In the genomic region with DNA sequence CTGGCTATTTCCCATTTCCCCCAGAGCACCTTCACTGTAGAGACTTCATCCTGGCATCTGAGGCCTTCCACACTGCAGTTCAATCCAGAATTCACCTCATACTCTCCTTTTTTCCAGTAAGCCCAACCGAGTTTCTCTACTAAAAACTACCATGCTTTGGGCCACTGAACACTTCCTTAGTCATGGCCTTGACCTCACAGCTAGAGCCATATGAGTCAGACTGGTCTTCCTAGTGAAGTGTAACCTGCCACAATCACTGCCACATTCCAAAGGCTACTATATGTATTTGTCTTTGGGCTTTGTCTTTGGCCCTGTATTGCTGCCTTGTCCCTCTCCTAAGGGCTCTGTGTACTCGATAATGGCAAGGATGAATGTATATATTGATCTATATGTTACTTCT, we compare ENCODE assay signal across 28 mouse cellular contexts.
DNase-seq lines count a peak whose midpoint lies in the region; ATAC-seq and TF ChIP-seq lines count a peak whose summit lies in the region.
"Had no signal": no experiment of that assay in that cellular context is flagged by ENCODE, and none has a peak within 500 bp of the region (broad histone marks: within the 10 kb centered on the region; RNA-seq: fewer than 3 reads in every experiment).

No protein-coding gene starts in this region.

- H3K4me3 ChIP-seq in limb, embryonic 10.5 days = no peak overlapping the region
- H3K4me3 ChIP-seq in stomach, postnatal 0 days (ENCODE audit: low read depth, low read length) = no peak overlapping the region
- H3K4me3 ChIP-seq in intestine, postnatal 0 days (ENCODE audit: low read depth, low read length) = no peak overlapping the region
- H3K4me3 ChIP-seq: embryonic facial prominence, embryonic 13.5 days; embryonic facial prominence, embryonic 15.5 days; erythroblast, embryonic 14.5 days; forebrain, embryonic 10.5 days; forebrain, embryonic 12.5 days had no signal

- no peaks in the 10 kb centered on the region; the same call in 1 of the 2 replicates for H3K4me1 ChIP-seq in limb, embryonic 10.5 days
- no peaks in the 10 kb centered on the region for H3K4me1 ChIP-seq in stomach, postnatal 0 days (replicated peaks; ENCODE audit: control insufficient read depth, insufficient read depth)
- H3K4me1 ChIP-seq in intestine, postnatal 0 days (replicated peaks; ENCODE audit: control insufficient read depth, insufficient read depth, low read length) = no peaks in the 10 kb centered on the region
- H3K4me1 ChIP-seq: embryonic facial prominence, embryonic 13.5 days; forebrain, embryonic 10.5 days; forebrain, embryonic 12.5 days had no signal

- ATAC-seq in stomach, postnatal 0 days (ENCODE audit: low FRiP score, low TSS enrichment) = 0 out of 2 replicates have a peak, but pooled peaks have one; percentile 42
- no peak for ATAC-seq in intestine, postnatal 0 days
- ATAC-seq: activated CD4-positive, CD25-positive, alpha-beta regulatory T cell, adult 4 months; CD4-positive, CD25-positive, alpha-beta regulatory T cell, adult 4 months; forebrain, embryonic 14.5 days; forebrain, embryonic 16.5 days had no signal

- 85% methylated on average over 2 of the region's 2 CpGs for WGBS in limb, embryonic 10.5 days
- WGBS in stomach, postnatal 0 days = 61% methylated on average over 2 of the region's 2 CpGs
- 68% methylated on average over 2 of the region's 2 CpGs for WGBS in intestine, postnatal 0 days

- TF ChIP-seq EP300 in stomach, postnatal 0 days (optimal IDR thresholded peaks at IDR 0.05) = no peak

- peak; percentile 63 for DNase-seq in 3T3-L1 (ENCODE audit: low read depth, low spot score)
- peak; percentile 32 for DNase-seq in NIH3T3 (ENCODE audit: low read depth)
- DNase-seq in limb, embryonic 10.5 days (ENCODE audit: low spot score) = peak; percentile 16
- DNase-seq in stomach, postnatal 0 days (ENCODE audit: low spot score) = no peak
- no peak for DNase-seq in urinary bladder, postnatal 14 days (ENCODE audit: low spot score)
- no peak for DNase-seq in liver
- DNase-seq: adrenal gland, adult 8-10 months; adrenal gland, postnatal 14 days; adrenal gland, postnatal 36 days; B cell, adult 2 months; cerebellum, adult 11-12 months; cerebellum, adult 8-10 months; cerebellum, adult 9-11 months; cerebellum, postnatal 14 days; cerebellum, postnatal 36 days; embryo, embryonic 11 days had no signal

- no peak overlapping the region for H3K9ac ChIP-seq in stomach, postnatal 0 days (ENCODE audit: low read length)
- no peak overlapping the region for H3K9ac ChIP-seq in intestine, postnatal 0 days (ENCODE audit: low read depth, low read length)
- H3K9ac ChIP-seq: embryonic facial prominence, embryonic 13.5 days; embryonic facial prominence, embryonic 15.5 days; forebrain, embryonic 12.5 days had no signal

- no peak overlapping the region for H3K27ac ChIP-seq in limb, embryonic 10.5 days
- no peak overlapping the region for H3K27ac ChIP-seq in stomach, postnatal 0 days (replicated peaks)
- no peak overlapping the region for H3K27ac ChIP-seq in intestine, postnatal 0 days (ENCODE audit: low read depth, low read length)
- H3K27ac ChIP-seq: embryonic facial prominence, embryonic 13.5 days; embryonic facial prominence, embryonic 15.5 days; forebrain, embryonic 10.5 days; forebrain, embryonic 12.5 days had no signal

- TF ChIP-seq CTCF in stomach, postnatal 0 days (IDR thresholded peaks at IDR 0.05; ENCODE audit: low read depth) = no peak
- no peak for TF ChIP-seq CTCF in intestine, postnatal 0 days (IDR thresholded peaks at IDR 0.05; ENCODE audit: low read depth)

- H3K27me3 ChIP-seq in limb, embryonic 10.5 days (ENCODE audit: low read depth, poor library complexity, severe bottlenecking) = 0 out of 2 replicates have a peak, but pooled peaks cover 3% of the 10 kb centered on the region
- H3K27me3 ChIP-seq in stomach, postnatal 0 days (ENCODE audit: control insufficient read depth, insufficient read depth, low read length) = no peaks in the 10 kb centered on the region
- no peaks in the 10 kb centered on the region for H3K27me3 ChIP-seq in intestine, postnatal 0 days (replicated peaks; ENCODE audit: control insufficient read depth, insufficient read depth, low read length)
- H3K27me3 ChIP-seq: CH12.LX; embryonic facial prominence, embryonic 13.5 days; embryonic facial prominence, embryonic 15.5 days had no signal

- no peaks in the 10 kb centered on the region for H3K36me3 ChIP-seq in limb, embryonic 10.5 days
- H3K36me3 ChIP-seq in stomach, postnatal 0 days (ENCODE audit: control insufficient read depth, insufficient read depth, low read length) = no peaks in the 10 kb centered on the region
- no peaks in the 10 kb centered on the region for H3K36me3 ChIP-seq in intestine, postnatal 0 days (ENCODE audit: control insufficient read depth, insufficient read depth)
- H3K36me3 ChIP-seq: embryonic facial prominence, embryonic 13.5 days; embryonic facial prominence, embryonic 15.5 days; forebrain, embryonic 10.5 days; forebrain, embryonic 12.5 days; G1E had no signal

- no peaks in the 10 kb centered on the region for H3K9me3 ChIP-seq in limb, embryonic 10.5 days (replicated peaks)
- H3K9me3 ChIP-seq in stomach, postnatal 0 days (ENCODE audit: control insufficient read depth, low read length) = no peaks in the 10 kb centered on the region
- no peaks in the 10 kb centered on the region for H3K9me3 ChIP-seq in intestine, postnatal 0 days (ENCODE audit: control insufficient read depth)
- H3K9me3 ChIP-seq: embryonic facial prominence, embryonic 13.5 days; embryonic facial prominence, embryonic 15.5 days; forebrain, embryonic 10.5 days; forebrain, embryonic 12.5 days had no signal

- no peak overlapping the region for H3K4me2 ChIP-seq in stomach, postnatal 0 days (replicated peaks; ENCODE audit: low read depth)
- no peak overlapping the region for H3K4me2 ChIP-seq in intestine, postnatal 0 days (replicated peaks; ENCODE audit: low read depth)
- H3K4me2 ChIP-seq: embryonic facial prominence, embryonic 13.5 days; embryonic facial prominence, embryonic 15.5 days; forebrain, embryonic 12.5 days had no signal

Comparison
In these comparisons a context has a peak if more than half of its experiments do, and no peak if none do; other contexts are left out.
1. DNase-seq: peak in 3T3-L1 (single experiment), NIH3T3 (single experiment) and limb, embryonic 10.5 days (single experiment); none in stomach, postnatal 0 days (single experiment), urinary bladder, postnatal 14 days (single experiment) and liver (single experiment).